Mouse (Mus musculus): ENCODE measurements around the gene Vamp2. TPM values are rescaled to one million over a fixed set of nuclear protein-coding genes. Genes with fewer than 3 reads are reported as not detected.

Gene Vamp2
- polyA plus RNA-seq (2014; fragmentation: Illumina TruSeq; extraction: RNeasy Lipid Tissue Mini Kit (QIAGEN cat#74804); ENCODE audit: low read depth, low replicate concordance), result 95.0 TPM

DNA sequence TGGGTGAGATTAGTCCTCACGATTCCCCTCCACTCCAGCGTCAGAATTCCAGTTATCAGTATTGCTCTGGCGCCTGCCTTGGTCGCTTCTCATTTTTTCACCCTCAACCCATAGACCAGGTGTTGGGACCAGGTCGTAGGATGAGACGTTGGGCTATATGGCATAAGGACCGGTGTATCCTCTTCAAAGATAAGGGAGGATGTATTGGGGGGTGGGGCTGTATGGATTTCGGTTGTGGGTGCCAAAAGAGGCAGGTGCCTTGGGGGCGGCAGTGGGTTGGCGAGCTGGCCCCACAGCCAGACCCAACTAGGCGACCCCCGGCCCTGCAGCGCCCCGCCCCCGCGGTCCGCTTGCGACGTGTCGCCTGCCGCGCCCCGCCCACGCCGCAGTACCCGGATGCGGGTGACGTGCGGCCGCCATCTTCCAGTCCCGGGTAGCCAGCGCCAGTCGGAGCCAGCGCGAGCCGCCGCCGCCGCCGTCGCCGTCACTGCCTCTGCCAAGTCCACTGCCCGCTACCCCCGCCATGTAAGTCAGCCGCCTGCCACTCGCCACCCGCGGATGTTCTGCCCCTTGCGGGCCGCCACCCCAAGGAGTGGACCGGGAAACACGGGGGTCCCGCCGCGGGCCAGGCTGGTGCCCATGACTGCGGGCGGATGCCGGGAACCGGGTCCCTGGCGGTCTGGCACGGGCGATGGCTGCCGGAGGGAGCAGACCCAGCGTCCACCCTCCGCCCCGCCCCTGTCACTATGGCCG lies at the start of gene Vamp2:
Vamp2 (plus strand) TSS at position 388 of the 753 bp plus-strand sequence.

DNA sequence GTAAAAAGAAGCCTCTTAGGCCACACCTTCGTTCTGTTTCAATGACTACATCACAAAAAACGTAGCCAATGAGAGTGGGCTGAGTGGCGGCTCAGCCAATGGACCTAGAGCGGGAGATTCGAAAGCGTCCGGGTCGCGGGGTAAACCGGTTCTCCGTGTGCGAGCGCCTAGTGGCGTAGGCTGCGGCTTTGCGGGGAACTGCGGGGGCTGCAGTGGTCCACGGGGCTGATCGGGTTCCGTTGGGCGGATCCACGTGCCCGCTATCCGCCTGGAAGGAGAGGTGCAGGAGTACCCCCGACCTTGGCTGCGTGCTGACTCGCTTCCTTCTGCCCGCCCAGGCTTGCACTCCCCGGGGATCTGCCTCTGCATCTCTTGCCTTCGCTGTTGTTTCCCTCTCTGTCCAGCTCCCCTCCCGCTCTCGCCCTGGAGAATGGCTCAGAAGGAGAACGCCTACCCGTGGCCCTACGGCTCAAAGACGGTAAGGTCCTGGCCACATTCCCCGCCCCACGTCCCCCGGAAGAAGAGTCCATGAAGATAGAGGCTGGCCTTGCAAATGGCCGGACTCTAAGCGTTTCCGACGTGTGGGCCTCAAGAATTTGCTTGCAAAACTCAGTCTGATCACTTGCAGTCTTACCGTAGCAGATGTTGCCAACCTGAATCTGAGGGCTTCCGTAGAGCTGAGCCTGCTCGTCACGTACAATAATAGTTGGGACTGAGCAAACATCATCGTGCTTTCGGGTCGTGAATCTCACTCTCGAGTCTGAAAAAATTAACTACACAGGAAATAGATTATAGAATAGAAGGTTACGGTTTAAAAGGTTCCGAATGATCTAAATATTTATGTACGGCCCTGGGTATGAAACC lies 42.5 kb upstream of the Vamp2 start, which contains the start of gene Aurkb:
Aurkb (plus strand) TSS at position 117 of the 864 bp plus-strand sequence.

DNA sequence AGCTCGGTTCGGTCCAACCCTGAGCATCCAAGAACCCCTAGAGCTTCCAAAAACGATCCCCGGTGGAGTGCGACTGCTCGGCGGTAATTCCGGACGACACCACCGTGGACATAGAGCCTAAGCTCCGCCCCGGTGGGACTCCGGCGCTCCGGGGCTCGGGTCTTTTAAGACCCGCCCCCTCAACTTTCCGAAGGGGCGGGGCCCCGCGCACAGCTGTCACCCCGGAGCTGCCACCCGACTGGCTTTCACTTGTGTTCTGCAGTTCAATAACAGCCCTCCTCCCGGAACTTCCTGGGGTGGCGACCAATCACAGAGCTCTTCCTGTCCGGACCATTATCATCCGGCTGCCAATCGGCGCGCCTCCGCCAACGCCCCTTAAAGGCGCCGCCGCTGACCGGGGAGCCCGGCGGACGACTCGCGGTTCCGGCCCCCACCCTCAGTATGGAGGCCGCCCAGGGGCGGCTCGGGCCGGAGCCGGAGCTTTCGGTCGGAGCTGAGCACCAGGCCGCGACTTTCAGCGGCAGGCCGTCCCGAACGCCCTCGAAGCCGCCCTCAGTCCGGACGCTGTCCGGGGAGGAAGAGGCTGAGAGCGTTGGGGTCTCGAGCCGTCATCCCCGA lies 28.8 kb upstream of the Vamp2 start, which contains the start of gene Borcs6:
Borcs6 (plus strand) TSS at position 361 of the 618 bp plus-strand sequence.

DNA sequence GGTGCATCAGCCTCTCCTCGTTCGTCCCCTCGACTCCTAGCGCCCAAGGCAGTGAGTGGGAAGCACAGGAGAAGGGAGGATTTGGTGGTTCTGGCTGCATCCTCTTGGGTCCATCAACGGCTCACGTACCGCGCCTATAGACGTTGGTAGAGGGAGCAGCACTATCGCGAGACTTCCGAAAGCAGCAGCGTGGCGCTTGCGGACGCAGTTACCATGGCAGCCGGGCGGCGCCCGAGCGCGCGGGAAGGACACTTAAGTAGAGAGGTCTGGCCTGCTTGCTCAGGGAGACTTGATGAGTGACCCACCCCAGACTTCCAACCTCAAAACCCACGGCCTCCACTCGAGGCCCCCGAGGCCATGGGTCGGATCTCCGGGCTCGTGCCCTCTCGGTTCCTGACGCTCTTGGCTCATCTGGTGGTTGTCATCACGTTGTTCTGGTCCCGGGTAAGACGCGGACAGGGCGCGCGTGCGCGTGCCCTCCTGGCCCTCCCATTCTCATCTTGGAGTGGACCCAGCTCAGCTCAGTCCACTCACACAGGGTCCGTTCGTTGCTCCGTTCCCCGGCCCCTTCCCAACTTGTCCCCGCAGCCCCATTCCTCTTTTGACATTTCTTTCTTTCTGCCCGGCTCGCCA lies 17.6 kb upstream of the Vamp2 start, which contains the start of gene Tmem107:
Tmem107 (plus strand) TSS at position 217 of the 633 bp plus-strand sequence.

DNA sequence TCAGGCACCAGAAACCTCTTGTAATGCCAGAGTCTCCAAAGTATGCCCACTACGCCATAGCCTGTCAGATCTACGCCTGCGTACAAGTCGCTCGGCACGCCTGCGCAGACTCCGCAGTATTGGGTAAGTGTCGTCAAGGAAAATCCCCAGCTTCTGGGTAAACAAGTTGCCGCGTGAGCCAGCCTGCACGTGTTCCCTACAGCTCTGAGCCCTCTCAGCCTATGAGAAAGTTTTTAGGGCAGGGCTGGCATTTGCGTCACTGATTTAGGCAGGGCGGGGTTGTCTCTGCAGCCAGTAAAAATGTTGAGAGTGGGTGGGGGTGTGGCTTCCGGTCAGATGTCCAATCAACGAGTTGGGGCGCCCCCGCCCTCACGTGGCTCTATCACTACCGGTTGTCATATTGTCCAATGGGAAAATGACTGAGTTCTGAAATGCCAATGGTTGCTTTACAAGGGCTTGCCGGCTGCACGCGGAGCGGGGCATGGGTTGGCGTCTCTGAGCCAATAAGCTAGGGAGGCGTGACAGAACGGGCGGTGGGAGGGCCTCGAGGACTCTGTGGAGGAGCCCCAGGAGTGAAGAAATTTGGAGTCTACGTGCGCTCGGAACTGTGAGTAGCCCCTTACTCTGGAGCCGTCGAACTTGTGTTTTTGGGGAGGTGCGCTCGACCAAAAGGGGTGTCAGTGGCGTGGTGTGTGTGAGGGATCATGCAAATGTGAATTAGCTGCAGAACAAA lies 6.6 kb downstream of the Vamp2 start, which contains the start of gene Per1:
Per1 (plus strand) TSS at position 521 of the 733 bp plus-strand sequence.

DNA sequence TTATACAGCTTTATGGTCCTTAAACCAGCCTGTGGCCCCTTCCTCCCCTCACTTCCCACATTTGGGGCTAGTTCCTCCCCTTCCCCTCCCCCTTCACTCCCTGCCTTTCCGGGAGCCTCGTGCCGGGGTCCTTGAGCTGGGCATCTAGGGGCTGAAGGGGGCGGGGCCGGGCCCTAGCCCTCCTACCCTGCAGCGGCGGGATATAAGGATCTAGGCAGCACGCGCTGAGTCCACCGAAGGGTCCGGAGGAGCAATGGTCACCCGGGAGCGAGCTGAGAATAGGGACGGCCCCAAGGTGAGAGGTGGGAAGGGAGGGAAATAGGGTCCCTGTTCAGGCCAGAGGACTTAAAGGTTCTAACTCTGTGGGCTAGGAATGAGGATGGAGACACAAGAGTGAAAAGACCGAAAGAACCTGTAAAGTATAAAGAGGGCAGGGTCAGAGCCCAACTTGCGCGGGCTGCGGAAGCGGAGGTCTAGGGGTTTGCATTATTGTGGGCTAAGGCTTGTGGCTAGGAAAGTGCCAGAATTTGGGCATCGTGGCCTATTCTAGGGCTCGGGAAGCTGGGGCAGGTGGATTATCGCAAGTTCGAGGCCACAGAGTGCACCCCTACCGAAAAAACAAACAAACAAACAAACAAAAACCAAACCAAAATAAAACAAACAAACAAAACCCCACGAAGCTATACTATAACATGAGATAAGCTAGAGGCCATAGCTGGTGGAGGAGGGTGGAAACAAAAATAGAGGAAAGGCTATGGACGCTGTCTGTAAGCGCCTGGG lies 32.1 kb downstream of the Vamp2 start, which contains the start of gene Hes7:
Hes7 (plus strand) TSS at position 184 of the 780 bp plus-strand sequence.

DNA sequence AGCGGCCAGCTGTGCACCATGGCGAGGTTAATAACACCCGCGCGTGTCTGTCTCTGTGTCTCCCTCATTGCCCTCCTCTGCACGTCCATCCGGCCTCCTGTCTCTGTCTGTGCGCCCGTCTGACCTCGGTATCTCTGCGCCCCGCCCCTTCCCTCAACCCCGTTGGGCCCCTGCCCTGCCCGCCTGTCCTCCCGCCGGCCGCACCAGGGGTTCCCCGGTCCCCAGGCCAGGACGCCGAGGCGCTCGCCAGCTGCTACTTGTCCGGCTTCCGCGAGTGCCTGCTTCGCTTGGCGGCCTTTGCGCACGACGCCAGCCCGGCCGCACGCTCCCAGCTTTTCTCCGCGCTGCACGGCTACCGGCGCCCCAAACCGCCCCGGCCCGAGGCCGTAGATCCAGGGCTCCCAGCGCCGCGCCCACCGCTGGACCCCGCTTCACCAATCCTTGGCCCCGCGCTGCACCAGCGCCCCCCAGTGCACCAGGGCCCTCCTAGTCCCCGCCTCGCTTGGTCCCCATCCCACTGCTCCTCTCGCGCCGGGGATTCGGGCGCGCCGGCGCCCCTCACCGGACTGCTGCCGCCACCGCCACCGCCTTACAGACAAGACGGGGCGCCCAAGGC lies 34.2 kb downstream of the Vamp2 start, which contains the start of gene 9130213A22Rik:
9130213A22Rik (minus strand) TSS at position 254 of the 616 bp plus-strand sequence.

DNA sequence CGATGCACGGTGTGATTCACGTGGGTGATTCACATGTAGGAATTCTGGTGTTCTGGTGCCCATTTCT lies 37.4 kb downstream of the Vamp2 start, which contains the start of gene Aloxe3:
Aloxe3 (plus strand) TSS at position 45 of the 67 bp plus-strand sequence.

Other genes starting within 250 kb of the Vamp2 start
- gene Ndel1, start 216.6 kb upstream of the Vamp2 start, polyA plus RNA-seq (2014; fragmentation: Illumina TruSeq; extraction: RNeasy Lipid Tissue Mini Kit (QIAGEN cat#74804); ENCODE audit: low read depth, low replicate concordance), result 64.2 TPM
- not detected for gene Rnf222, start 199.9 kb upstream of the Vamp2 start, polyA plus RNA-seq (2014; fragmentation: Illumina TruSeq; extraction: RNeasy Lipid Tissue Mini Kit (QIAGEN cat#74804); ENCODE audit: low read depth, low replicate concordance)
- 1,087 TPM for gene Rpl26, start 186.9 kb upstream of the Vamp2 start, polyA plus RNA-seq (2014; fragmentation: Illumina TruSeq; extraction: RNeasy Lipid Tissue Mini Kit (QIAGEN cat#74804); ENCODE audit: low read depth, low replicate concordance)
- gene Odf4, start 161.4 kb upstream of the Vamp2 start, polyA plus RNA-seq (2014; fragmentation: Illumina TruSeq; extraction: RNeasy Lipid Tissue Mini Kit (QIAGEN cat#74804); ENCODE audit: low read depth, low replicate concordance), result not detected
- gene Arhgef15, start 131.0 kb upstream of the Vamp2 start, polyA plus RNA-seq (2014; fragmentation: Illumina TruSeq; extraction: RNeasy Lipid Tissue Mini Kit (QIAGEN cat#74804); ENCODE audit: low read depth, low replicate concordance), result 33.1 TPM
- 8.4 TPM for gene Slc25a35, start 120.4 kb upstream of the Vamp2 start, polyA plus RNA-seq (2014; fragmentation: Illumina TruSeq; extraction: RNeasy Lipid Tissue Mini Kit (QIAGEN cat#74804); ENCODE audit: low read depth, low replicate concordance)
- 117 TPM for gene Rangrf, start 113.3 kb upstream of the Vamp2 start, polyA plus RNA-seq (2014; fragmentation: Illumina TruSeq; extraction: RNeasy Lipid Tissue Mini Kit (QIAGEN cat#74804); ENCODE audit: low read depth, low replicate concordance)
- 10.1 TPM for gene Pfas, start 80.0 kb upstream of the Vamp2 start, polyA plus RNA-seq (2014; fragmentation: Illumina TruSeq; extraction: RNeasy Lipid Tissue Mini Kit (QIAGEN cat#74804); ENCODE audit: low read depth, low replicate concordance)
- gene Ctc1, start 72.6 kb upstream of the Vamp2 start, polyA plus RNA-seq (2014; fragmentation: Illumina TruSeq; extraction: RNeasy Lipid Tissue Mini Kit (QIAGEN cat#74804); ENCODE audit: low read depth, low replicate concordance), result 18.4 TPM
- gene Aurkb, start 42.8 kb upstream of the Vamp2 start, polyA plus RNA-seq (2014; fragmentation: Illumina TruSeq; extraction: RNeasy Lipid Tissue Mini Kit (QIAGEN cat#74804); ENCODE audit: low read depth, low replicate concordance), result not detected
- 16.5 TPM for gene Borcs6, start 28.8 kb upstream of the Vamp2 start, polyA plus RNA-seq (2014; fragmentation: Illumina TruSeq; extraction: RNeasy Lipid Tissue Mini Kit (QIAGEN cat#74804); ENCODE audit: low read depth, low replicate concordance)
- 9.9 TPM for gene Tmem107, start 17.7 kb upstream of the Vamp2 start, polyA plus RNA-seq (2014; fragmentation: Illumina TruSeq; extraction: RNeasy Lipid Tissue Mini Kit (QIAGEN cat#74804); ENCODE audit: low read depth, low replicate concordance)
- 22.2 TPM for gene Per1, start 6.7 kb downstream of the Vamp2 start, polyA plus RNA-seq (2014; fragmentation: Illumina TruSeq; extraction: RNeasy Lipid Tissue Mini Kit (QIAGEN cat#74804); ENCODE audit: low read depth, low replicate concordance)
- gene Hes7, start 31.9 kb downstream of the Vamp2 start, polyA plus RNA-seq (2014; fragmentation: Illumina TruSeq; extraction: RNeasy Lipid Tissue Mini Kit (QIAGEN cat#74804); ENCODE audit: low read depth, low replicate concordance), result not detected
- 0.39 TPM for gene 9130213A22Rik, start 34.1 kb downstream of the Vamp2 start, polyA plus RNA-seq (2014; fragmentation: Illumina TruSeq; extraction: RNeasy Lipid Tissue Mini Kit (QIAGEN cat#74804); ENCODE audit: low read depth, low replicate concordance)
- not detected for gene Aloxe3, start 37.4 kb downstream of the Vamp2 start, polyA plus RNA-seq (2014; fragmentation: Illumina TruSeq; extraction: RNeasy Lipid Tissue Mini Kit (QIAGEN cat#74804); ENCODE audit: low read depth, low replicate concordance)
- not detected for gene Alox12b, start 68.5 kb downstream of the Vamp2 start, polyA plus RNA-seq (2014; fragmentation: Illumina TruSeq; extraction: RNeasy Lipid Tissue Mini Kit (QIAGEN cat#74804); ENCODE audit: low read depth, low replicate concordance)
- gene Alox8, start 109.4 kb downstream of the Vamp2 start, polyA plus RNA-seq (2014; fragmentation: Illumina TruSeq; extraction: RNeasy Lipid Tissue Mini Kit (QIAGEN cat#74804); ENCODE audit: low read depth, low replicate concordance), result 1.6 TPM
- 0.05 TPM for gene Gucy2e, start 148.5 kb downstream of the Vamp2 start, polyA plus RNA-seq (2014; fragmentation: Illumina TruSeq; extraction: RNeasy Lipid Tissue Mini Kit (QIAGEN cat#74804); ENCODE audit: low read depth, low replicate concordance)
- gene Cntrob, start 235.3 kb downstream of the Vamp2 start, polyA plus RNA-seq (2014; fragmentation: Illumina TruSeq; extraction: RNeasy Lipid Tissue Mini Kit (QIAGEN cat#74804); ENCODE audit: low read depth, low replicate concordance), result 6.1 TPM
- 82.5 TPM for gene Trappc1, start 235.5 kb downstream of the Vamp2 start, polyA plus RNA-seq (2014; fragmentation: Illumina TruSeq; extraction: RNeasy Lipid Tissue Mini Kit (QIAGEN cat#74804); ENCODE audit: low read depth, low replicate concordance)
- gene Kcnab3, start 237.8 kb downstream of the Vamp2 start, polyA plus RNA-seq (2014; fragmentation: Illumina TruSeq; extraction: RNeasy Lipid Tissue Mini Kit (QIAGEN cat#74804); ENCODE audit: low read depth, low replicate concordance), result 0.26 TPM